Mouse (Mus musculus) myocyte (in vitro differentiated cells): ENCODE results near the gene Scaf11.

Experiments
- MYOG ChIP-seq, 3 experiments: IDR thresholded peaks; one replicate each; pipeline ENCODE4 v1.6.1; 2011; ENCODE audit warnings: control low read depth in 2 of 3, low read depth in 2 of 3, mild to moderate bottlenecking in 2 of 3; ENCODE audit not compliant: insufficient read length in 2 of 3, control insufficient read depth in 1 of 3, insufficient read depth in 1 of 3
- POLR2A ChIP-seq: IDR thresholded peaks from one replicate; pipeline ENCODE4 v1.6.1; 2011; ENCODE audit warnings: low read depth, mild to moderate bottlenecking, control low read depth, moderate library complexity; ENCODE audit not compliant: insufficient read length
- POLR2AphosphoS2 ChIP-seq: IDR thresholded peaks from one replicate; pipeline ENCODE4 v1.6.1; 2011; ENCODE audit warnings: low read depth, control low read depth; ENCODE audit not compliant: insufficient read length

DNA sequence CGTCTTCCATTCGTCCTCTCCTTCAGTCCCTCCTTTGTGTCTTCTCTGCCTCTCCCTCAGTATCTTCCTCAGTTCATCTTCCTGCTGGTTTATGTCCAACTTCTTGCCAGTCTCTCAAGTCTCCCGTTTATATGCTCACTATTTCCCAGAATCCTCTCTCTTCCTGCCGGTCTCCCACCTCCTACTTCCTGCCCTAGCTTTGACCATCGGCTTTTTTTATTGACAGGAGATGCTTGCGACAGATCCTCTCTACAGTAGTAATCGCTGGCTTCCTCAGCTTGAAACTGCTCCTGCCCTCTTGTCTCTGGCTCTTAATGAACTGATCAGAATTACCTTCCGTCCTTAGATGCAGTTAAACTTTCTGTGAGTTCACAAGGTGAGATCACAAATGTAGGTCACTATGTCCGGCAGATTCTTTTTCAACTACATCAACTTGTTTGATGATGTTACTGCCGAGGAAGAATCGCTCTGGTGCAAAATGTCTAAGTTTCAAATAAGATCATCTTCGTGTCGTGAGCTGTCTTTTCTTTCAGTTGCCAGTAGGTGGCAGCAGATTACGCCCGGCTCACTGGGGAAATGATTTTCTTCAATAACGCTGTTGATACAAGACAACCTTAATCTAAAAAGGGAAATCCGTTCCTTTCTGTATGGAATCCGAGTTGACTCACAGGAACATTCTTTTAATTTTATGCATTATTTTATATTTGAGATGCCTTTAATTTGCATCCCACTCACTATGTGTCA, 46.6 kb upstream of the Scaf11 start:
- TF ChIP-seq MYOG (IDR thresholded peaks at IDR 0.05; ENCODE audit: control insufficient read depth in 1 of 3, insufficient read depth in 1 of 3, insufficient read length in 2 of 3, low read depth in 2 of 3): no peak
- no peak for TF ChIP-seq POLR2A
- TF ChIP-seq POLR2AphosphoS2: no peak
